18 mouse cellular contexts compared by ENCODE assay signal in the genomic region with DNA sequence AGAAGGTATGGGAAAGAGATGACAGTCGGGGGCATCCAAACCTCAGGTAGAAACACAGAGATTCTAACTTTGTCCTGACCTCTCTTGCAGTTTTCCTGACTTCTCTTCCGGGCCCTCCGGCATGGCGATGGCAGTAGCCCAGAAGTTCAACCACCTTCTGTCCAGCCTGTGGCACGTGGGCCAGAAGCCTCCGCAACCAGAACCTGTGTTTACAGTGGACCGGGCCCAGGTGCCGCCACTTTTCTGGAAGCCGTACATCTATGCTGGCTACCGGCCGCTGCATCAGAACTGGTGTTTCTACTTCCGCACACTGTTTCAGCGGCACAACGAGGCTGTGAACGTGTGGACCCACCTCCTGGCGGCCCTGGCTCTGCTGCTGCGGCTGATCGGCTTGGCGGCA. TPM values are rescaled to one million over a fixed set of nuclear protein-coding genes. Genes with fewer than 3 reads are reported as not detected.
"Had no signal": no experiment of that assay in that cellular context is flagged by ENCODE, and none has a peak within 500 bp of the region (broad histone marks: within the 10 kb centered on the region; RNA-seq: fewer than 3 reads in every experiment).

No protein-coding gene starts in this region.

- H3K9me3 ChIP-seq: limb, embryonic 13.5 days; neural tube, embryonic 15.5 days had no signal

- ATAC-seq: inflammation-experienced regulatory T-cells, adult 6 months; lung, postnatal 0 days had no signal

- H3K9ac ChIP-seq: limb, embryonic 13.5 days; neural tube, embryonic 15.5 days had no signal

- H3K36me3 ChIP-seq: limb, embryonic 13.5 days had no signal

- H3K4me3 ChIP-seq: limb, embryonic 13.5 days; myocyte; neural tube, embryonic 15.5 days had no signal

- H3K4me2 ChIP-seq: limb, embryonic 13.5 days; neural tube, embryonic 15.5 days had no signal

- H3K27ac ChIP-seq: kidney, postnatal 0 days; limb, embryonic 13.5 days; neural tube, embryonic 15.5 days; stomach, postnatal 0 days had no signal

- H3K27me3 ChIP-seq: limb, embryonic 13.5 days; neural tube, embryonic 15.5 days had no signal

- DNase-seq: kidney, adult 11 months; kidney, adult 9 months; kidney, postnatal 36 days; left cerebral cortex, postnatal 4 days; lung, adult 2 months; lung, postnatal 36 days; midbrain, embryonic 14.5 days; right cerebral cortex, adult 18-20 months; right cerebral cortex, postnatal 25 days; thymus, adult 2 months; thymus, postnatal 25 days had no signal

RNA-seq across cellular contexts. Expression of gene Aunip, which starts 4.1 kb away (rescaled TPM):
- polyA plus RNA-seq: lung, adult 2 months had no signal
